Mouse (Mus musculus) heart, adult 9 months (tissue): ENCODE data around the gene Kank4.
"Not testable (repeated sequence)": the region's sequence is repeated elsewhere in the genome, so short reads cannot be mapped to it uniquely, and the experiment has no call there.

ENCODE experiments used
- DNase-seq, 2 experiments: peaks; one replicate each; pipeline ENCODE4 v3.0.0; 2022; ENCODE audit warnings: low spot score in 2 of 2

Kank4 gene

DNA sequence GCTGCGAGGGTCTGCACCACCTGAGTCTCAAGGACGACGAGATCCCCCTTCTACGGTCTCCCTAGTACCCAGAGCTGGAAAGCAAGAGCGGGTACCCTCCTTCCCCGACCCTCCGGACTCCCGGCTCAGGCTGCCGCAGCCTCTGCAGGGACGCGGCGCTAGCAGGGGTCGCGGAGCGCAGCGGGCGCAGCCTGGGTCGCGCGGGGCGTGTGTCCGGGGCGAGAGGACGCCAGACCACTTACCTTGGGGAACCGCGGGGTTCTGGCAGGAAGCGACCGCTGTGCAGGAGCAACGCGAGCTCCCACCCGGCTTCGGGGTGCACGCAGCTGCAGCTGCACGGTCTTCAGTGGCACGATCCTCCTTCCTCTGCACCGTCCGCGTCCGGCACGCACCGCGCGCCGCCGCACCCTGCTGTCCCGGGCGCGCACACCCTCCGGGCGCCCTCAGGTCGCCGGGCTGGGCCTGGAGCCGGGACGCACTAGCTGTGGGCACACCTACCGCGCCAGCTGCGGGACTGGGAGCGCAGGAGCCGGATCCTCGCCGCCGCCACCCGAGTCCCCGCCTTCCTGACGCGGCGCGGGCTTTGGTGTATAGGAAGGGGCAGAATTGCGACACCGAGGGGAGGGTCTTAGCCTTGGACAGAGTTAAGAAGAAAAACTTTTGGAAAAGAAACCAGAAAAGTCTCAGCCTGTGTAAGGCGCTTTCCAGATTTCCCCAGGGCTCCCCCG, at the start of gene Kank4:
Kank4 (minus strand) TSS at position 354 of the 728 bp plus-strand sequence.
- peak; percentile 16 to 23 for DNase-seq

DNA sequence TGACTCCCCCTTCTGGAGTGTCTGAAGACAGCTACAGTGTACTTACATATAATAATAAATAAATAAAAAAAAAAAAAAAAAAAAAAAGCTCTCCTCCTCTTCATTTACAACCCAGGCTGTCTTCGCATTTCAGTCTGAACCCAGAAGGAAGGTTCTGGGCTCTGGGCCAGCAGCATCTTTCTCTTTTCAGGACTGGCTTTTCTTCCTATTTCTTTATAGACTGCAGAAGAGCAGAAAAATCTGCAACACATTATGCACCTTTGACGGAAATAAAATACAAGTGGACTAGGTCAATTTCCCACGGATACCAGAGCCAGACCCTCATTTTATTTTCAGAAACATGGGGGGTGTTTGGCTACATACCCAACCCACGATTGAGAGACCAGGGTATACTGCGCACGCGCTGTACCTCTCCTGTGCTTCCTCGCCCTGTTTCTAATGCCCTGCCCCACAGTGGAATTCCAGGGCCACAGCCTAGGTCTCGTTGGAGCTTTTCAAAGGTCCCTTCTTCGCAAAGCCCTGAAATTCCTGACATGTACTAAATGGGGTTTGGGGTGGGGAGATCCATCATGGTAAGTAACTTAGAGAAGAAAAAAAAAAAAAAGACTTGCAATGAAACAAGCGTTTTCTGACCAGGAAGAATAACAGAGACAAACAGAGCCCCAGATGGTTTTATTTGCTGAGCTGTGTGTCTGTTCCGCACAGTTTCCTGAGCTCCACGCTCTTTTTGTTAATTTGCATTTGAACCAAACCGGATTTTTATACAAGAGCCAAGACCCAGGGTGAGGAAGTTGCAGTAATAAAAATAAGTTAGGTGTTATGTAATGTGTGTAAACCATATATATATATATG, 48.3 kb upstream of the Kank4 start:
- DNase-seq = no peak

DNA sequence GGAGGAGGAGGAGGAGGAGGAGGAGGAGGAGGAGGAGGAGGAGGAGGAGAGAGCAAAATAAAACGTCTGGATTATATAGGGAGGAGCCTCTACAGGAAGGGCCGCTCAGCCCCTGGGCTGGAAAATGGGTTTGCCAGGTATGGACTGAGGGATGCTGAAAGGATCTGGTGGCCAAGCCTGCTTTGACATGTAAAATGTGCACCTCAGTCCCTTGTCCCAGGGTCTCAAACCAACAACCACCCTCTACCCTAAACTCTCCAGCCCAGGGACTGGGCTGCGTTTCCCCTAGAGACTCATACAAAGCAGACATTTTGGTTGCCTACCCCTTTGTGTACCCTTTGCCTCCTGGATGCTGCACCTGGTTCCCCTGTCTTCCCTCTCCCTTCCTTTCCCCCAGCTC, 47.2 kb upstream of the Kank4 start:
- no peak for DNase-seq

- DNase-seq = no peak
Observed at GRCm38 (mm10) chr4:98864094-98864493, 46.8 kb upstream of the Kank4 start.

DNA sequence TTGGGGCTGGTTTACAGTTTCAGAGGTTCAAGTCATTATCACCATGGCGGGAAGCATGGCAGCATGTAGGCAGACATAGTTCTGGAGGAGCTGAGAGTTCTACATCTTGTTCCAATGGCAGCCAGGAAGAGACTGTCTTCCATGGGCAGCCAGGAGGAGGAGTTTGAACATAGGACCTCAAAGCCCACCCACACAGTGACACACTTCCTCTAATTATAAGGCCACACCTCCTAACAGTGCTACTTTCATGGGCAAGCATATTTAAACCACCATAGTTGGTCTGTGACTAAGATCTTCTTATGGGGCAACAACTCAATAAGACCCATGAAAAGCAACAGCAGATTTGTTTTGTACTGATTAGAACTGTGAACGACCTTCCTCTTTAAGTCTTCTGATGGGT, 46.1 kb upstream of the Kank4 start:
- no peak for DNase-seq

DNA sequence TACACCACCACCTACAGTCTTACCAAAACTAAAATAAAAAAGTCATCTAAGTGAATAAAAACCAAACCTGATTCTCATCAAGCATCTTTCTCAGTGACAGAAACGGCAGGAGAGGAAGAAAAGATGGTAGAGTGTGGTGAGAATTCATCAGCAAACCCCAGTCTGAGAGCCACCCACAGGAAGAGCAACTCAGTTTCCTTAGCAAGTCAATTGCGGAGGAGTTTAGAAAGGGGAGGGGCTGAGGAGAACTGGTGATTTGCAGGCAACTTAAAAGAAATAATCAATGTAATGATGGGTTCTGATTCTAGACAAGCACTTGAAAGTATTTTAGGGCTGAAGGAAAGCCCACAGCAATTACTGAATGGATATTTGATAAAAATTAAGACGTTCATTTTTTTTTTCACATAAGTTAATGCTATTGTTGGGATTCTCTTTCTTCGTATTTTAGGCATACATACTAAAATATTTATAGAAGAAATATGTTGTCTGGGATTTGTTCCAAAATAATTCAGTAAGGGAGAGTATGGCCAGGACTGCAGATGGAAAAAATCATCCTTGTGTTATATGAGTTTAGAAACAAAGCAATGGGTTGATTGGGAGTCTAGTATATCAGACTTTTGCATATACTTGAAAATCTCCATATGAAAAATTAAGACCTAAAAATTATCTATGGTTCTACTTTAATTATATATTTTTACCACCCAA, 41.0 kb upstream of the Kank4 start:
- DNase-seq = no peak

- DNase-seq = no peak
Observed at GRCm38 (mm10) chr4:98857037-98857648, 39.8 kb upstream of the Kank4 start.

DNA sequence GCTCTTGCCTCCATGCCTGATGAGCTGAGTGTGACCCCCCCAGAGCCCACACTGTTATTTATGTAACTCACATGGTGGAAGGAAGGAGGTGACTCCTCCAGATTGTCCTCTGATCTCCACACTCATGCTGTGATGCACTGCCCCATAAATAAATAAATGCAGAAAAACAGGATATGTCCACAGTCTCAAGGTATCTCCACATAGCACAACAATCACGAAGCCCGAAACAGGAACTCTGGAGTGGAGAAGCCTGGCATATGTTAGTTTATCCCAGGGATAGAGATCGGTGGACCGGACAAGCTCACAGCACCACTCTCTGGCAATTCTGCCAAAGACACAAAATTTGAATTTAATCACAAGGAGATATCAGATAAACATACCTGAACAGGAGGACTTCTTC, 36.6 kb upstream of the Kank4 start:
- DNase-seq = no peak

- DNase-seq = not testable (repeated sequence)
Observed at GRCm38 (mm10) chr4:98850485-98850884, 33.1 kb upstream of the Kank4 start.

GRCm38 (mm10) chr4:98847120-98847885, 30.0 kb upstream of the Kank4 start:
- DNase-seq = no peak

DNA sequence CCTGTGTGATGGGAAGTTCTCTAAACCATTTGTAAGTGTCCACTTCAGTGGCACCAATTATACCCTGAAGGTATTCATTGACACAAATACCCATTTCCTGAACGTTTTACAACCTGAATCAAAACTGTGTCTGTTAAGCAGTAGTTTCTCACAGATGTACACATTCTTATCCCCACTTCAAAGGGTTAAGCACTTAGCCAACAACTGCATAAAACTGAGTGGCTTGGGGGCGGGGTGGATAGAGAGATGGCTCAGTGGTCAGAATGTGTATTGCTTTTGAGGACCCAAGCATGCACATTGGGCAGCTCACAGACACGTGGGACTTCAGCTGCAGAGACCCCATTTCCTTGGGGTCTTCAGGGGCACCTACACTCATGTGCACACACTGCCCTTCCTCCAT, 29.1 kb upstream of the Kank4 start:
- no peak for DNase-seq

GRCm38 (mm10) chr4:98845687-98846125, 28.4 kb upstream of the Kank4 start:
- no peak for DNase-seq

DNA sequence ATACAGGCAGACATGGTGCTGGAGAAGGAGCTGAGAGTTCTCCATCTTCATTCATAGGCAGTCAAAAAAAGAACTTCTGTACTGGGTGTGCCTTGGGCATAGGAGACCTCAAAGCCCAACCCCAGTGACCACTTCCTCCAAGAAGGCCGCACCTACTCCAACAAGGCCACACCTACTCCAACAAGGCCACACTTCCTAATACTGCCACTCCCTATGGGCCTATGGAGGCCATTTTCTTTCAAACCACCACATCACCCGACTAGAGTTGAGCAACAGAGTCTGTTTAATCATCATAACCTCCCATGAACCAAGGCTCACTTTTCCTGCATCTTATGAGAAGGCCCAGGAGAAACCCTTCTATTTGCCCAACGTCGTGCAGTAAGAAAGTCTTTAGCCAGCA, 27.9 kb upstream of the Kank4 start:
- DNase-seq = no peak

- DNase-seq = no peak
Observed at GRCm38 (mm10) chr4:98843906-98844597, 26.7 kb upstream of the Kank4 start.

- not testable (repeated sequence) for DNase-seq
Observed at GRCm38 (mm10) chr4:98841251-98841650, 23.9 kb upstream of the Kank4 start.

- no peak for DNase-seq
Observed at GRCm38 (mm10) chr4:98840526-98840925, 23.2 kb upstream of the Kank4 start.

- DNase-seq = no peak
Observed at GRCm38 (mm10) chr4:98838913-98839312, 21.6 kb upstream of the Kank4 start.

DNA sequence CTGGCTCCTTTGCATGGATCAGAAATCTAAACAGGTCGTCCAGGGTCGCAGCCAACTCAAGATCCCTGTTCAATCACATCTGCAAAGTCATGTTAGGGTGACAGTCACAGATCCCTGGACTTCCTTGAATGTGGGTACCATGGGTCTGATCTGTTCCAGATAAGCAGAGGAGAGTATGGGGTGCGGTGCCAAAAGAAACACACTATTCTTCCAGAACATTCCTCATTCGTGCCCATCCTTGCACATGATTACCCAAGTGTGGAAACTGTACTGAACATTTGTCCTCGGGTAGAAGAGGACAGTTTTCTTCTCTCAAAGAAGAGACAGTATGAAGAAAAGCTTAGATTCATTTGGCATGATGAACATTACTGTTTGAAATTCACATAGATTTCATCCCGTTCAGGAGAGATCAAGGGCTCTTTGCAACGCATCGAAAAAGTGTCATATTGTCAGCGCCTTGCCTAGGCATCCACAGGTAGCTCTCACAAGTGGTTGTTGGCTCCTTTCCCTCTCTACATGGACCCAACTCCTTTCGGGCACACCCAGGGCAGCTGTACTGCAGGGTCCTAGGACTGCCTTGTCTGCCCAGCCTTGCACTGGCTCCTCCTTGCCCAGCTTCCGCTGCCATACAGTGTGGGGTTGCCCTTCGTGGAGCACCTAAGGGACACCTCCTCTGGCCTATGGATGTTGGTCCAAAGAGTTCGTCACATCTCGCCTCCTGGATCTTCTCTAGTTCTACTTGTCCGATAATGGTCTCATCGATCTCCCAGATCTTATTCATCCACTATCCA, 20.6 kb upstream of the Kank4 start:
- DNase-seq = no peak

GRCm38 (mm10) chr4:98836519-98836918, 19.2 kb upstream of the Kank4 start:
- DNase-seq = no peak

DNA sequence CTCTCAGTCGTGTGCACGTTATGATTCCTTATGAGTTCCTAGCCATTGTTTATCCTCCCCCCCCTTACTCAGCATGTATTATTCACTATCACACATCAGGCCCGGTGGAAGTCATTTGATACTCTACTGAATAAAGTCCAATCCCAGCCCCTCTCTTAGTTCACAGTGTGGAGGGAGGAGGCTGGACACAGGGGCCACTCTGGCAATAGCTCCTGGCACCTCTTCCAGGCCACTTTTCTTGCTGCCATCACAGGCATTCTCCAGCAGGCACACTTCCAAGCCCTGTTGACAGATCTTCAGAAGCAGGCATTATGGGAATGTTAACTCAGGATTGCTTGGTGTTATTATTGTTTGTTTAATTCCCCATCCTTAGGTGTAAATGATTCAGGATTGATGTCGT, 17.4 kb upstream of the Kank4 start:
- DNase-seq = no peak
